Mouse (Mus musculus) gastrocnemius, postnatal 10 days (tissue): ENCODE data around the gene Mcpt8. TPM values are rescaled to one million over a fixed set of nuclear protein-coding genes. Genes with fewer than 3 reads are reported as not detected.

Experiments
- microRNA-seq, 2 experiments: library from miRNA; unstranded; fragments of <30 nt; microRNA quantifications; one replicate each; pipeline ENCODE4 v1.2.0; 2021
- total RNA-seq, 2 experiments: library from RNA; stranded (reverse); gene quantifications; 2 replicates each; pipeline ENCODE4 v1.2.3; 2021

The Mcpt8 gene
- total RNA-seq, 2 experiments from 2014 or later, result 0.43 TPM; not detected in 1

Small RNA genes lying within 50 kb of the gene (microRNA-seq; reads per million reads assigned to microRNA genes)
- 0 reads per million in 2 experiments for gene Mir6949

Other genes starting within 250 kb of the Mcpt8 start
- 10 to 100 TPM in 1 of 2 experiments, 1 to 10 TPM in 1; 9.3 to 15.3 TPM for gene Nynrin, start 231.3 kb downstream of the Mcpt8 start, total RNA-seq
- gene Cbln3, start 200.9 kb downstream of the Mcpt8 start, total RNA-seq, result under 1 TPM; 0.16 to 0.29 TPM
- 10 to 100 TPM in 1 of 2 experiments, 1 to 10 TPM in 1; 8.0 to 11.6 TPM for gene Khnyn, start 200.3 kb downstream of the Mcpt8 start, total RNA-seq
- 10 to 100 TPM; 73.3 to 82.4 TPM for gene Sdr39u1, start 185.0 kb downstream of the Mcpt8 start, total RNA-seq
- 10 to 100 TPM; 18.2 to 18.8 TPM for gene Cma1, start 140.6 kb downstream of the Mcpt8 start, total RNA-seq
- 1 to 10 TPM in 1 of 2 experiments, under 1 TPM in 1; 0.65 to 1.5 TPM for gene Cma2, start 134.3 kb downstream of the Mcpt8 start, total RNA-seq
- not detected for gene Mcpt1, start 67.3 kb downstream of the Mcpt8 start, total RNA-seq
- not detected for gene Mcpt9, start 54.8 kb downstream of the Mcpt8 start, total RNA-seq
- not detected for gene Mcpt2, start 43.2 kb downstream of the Mcpt8 start, total RNA-seq
- gene Mcpt4, start 23.0 kb downstream of the Mcpt8 start, total RNA-seq, result 10 to 100 TPM; 12.7 to 13.9 TPM
- gene Ctsg, start 17.3 kb upstream of the Mcpt8 start, total RNA-seq, result under 1 TPM in 1 of 2 experiments, not detected in 1; 0.97 TPM
- gene Gzme, start 35.4 kb upstream of the Mcpt8 start, total RNA-seq, result not detected
- gene Gzmd, start 47.3 kb upstream of the Mcpt8 start, total RNA-seq, result not detected
- gene Gzmg, start 74.3 kb upstream of the Mcpt8 start, total RNA-seq, result not detected
- not detected for gene Gzmn, start 89.3 kb upstream of the Mcpt8 start, total RNA-seq
- not detected for gene Gzmf, start 126.1 kb upstream of the Mcpt8 start, total RNA-seq
- not detected for gene Gzmc, start 149.4 kb upstream of the Mcpt8 start, total RNA-seq
- not detected for gene Gzmb, start 177.0 kb upstream of the Mcpt8 start, total RNA-seq